Mouse (Mus musculus): ENCODE results near the gene Atp5e. TPM values are rescaled to one million over a fixed set of nuclear protein-coding genes. Genes with fewer than 3 reads are reported as not detected.

Gene Atp5e
- polyA plus RNA-seq, 1 experiment from 2014 or later, result 771 TPM

- Histone ChIP-seq H3K27ac (replicated peaks; ENCODE audit: low read depth, low read length) (peak overlapping the region; percentile 76; the same call in 1 of the 2 replicates), H3K9ac (replicated peaks; ENCODE audit: low read length) (peak overlapping the region; percentile 82), H3K36me3 (ENCODE audit: control insufficient read depth, insufficient read depth, low read length) (peaks cover 46% of the 10 kb centered on the region), H3K4me3 (replicated peaks; ENCODE audit: low read depth, low read length) (peak overlapping the region; percentile 82), H3K27me3 (ENCODE audit: control insufficient read depth, insufficient read depth, low read length) (no peaks in the 10 kb centered on the region), H3K4me2 (ENCODE audit: low read length) (peak overlapping the region; percentile 86), H3K9me3 (ENCODE audit: control insufficient read depth, low read length) (no peaks in the 10 kb centered on the region), H3K4me1 (ENCODE audit: control insufficient read depth, insufficient read depth, low read length) (peaks cover 8% of the 10 kb centered on the region)
- WGBS, result 42% methylated on average over 10 of the region's 10 CpGs
- DNase-seq (no peak), ATAC-seq (ENCODE audit: low FRiP score, low TSS enrichment) (peak; percentile 16)
Measured at GRCm38 (mm10) chr2:174463370-174463769, 535 bp downstream of the Atp5e start.

DNA sequence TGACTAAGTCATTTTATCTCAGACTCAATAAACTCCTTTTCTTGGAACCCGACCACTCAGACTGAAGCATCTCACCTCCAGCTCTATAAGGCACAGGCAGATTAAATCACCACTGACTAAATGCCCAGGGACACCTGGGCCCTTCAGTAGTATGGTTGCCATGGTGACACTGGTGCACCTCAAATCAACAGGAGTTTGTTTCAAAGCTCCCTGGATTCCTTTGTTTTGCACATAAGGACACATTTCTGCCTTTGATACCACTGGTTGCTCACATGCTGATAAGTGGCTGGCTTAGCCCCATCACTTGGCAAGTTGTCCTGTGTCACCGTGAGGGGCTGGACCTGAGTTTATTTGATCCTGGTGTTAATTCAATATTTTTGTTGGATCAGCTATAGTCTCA is 4.5 kb downstream of the Atp5e start:
- no peak for DNase-seq
- no peak overlapping the region for H3K27ac ChIP-seq (replicated peaks; ENCODE audit: low read depth, low read length)
- H3K4me3 ChIP-seq (replicated peaks; ENCODE audit: low read depth, low read length), result no peak overlapping the region
- peaks cover 26% of the 10 kb centered on the region for H3K36me3 ChIP-seq (ENCODE audit: control insufficient read depth, insufficient read depth, low read length)
- no peak overlapping the region for H3K9ac ChIP-seq (replicated peaks; ENCODE audit: low read length)
- H3K27me3 ChIP-seq (ENCODE audit: control insufficient read depth, insufficient read depth, low read length), result no peaks in the 10 kb centered on the region
- H3K4me1 ChIP-seq (ENCODE audit: control insufficient read depth, insufficient read depth, low read length), result peaks cover 8% of the 10 kb centered on the region
- ATAC-seq (ENCODE audit: low FRiP score, low TSS enrichment), result no peak
- 70% methylated on average over 2 of the region's 2 CpGs for WGBS
- H3K4me2 ChIP-seq (ENCODE audit: low read length), result no peak overlapping the region
- no peaks in the 10 kb centered on the region for H3K9me3 ChIP-seq (ENCODE audit: control insufficient read depth, low read length)

DNA sequence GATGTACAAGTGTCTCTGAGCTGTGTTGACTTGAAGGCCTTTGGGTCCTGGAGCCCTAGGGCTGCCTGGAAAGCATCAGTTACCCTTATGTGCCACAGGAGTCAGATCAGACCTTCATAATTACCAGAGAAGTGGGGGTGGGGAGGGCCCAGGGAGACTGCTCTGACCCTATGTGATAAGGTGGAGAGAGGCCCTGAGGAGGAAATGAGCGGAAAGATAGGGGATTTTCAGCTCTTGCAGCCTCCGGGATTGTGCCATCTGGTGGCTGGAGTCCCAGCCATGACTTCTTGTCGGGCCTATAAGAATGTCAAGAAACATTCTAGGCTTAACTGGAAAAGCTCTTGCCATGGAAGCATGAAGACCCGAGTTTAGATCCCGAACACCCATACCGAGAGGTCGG is 10.2 kb downstream of the Atp5e start:
- no peak overlapping the region for H3K27ac ChIP-seq (replicated peaks; ENCODE audit: low read depth, low read length)
- H3K4me3 ChIP-seq (replicated peaks; ENCODE audit: low read depth, low read length), result no peak overlapping the region
- DNase-seq, result peak; percentile 16
- no peaks in the 10 kb centered on the region for H3K36me3 ChIP-seq (ENCODE audit: control insufficient read depth, insufficient read depth, low read length)
- WGBS, result 73% methylated on average over 7 of the region's 7 CpGs
- no peak for ATAC-seq (ENCODE audit: low FRiP score, low TSS enrichment)
- H3K4me2 ChIP-seq (ENCODE audit: low read length), result no peak overlapping the region
- H3K9ac ChIP-seq (replicated peaks; ENCODE audit: low read length), result no peak overlapping the region
- no peaks in the 10 kb centered on the region for H3K27me3 ChIP-seq (ENCODE audit: control insufficient read depth, insufficient read depth, low read length)
- no peaks in the 10 kb centered on the region for H3K4me1 ChIP-seq (ENCODE audit: control insufficient read depth, insufficient read depth, low read length)
- H3K9me3 ChIP-seq (ENCODE audit: control insufficient read depth, low read length), result no peaks in the 10 kb centered on the region

DNA sequence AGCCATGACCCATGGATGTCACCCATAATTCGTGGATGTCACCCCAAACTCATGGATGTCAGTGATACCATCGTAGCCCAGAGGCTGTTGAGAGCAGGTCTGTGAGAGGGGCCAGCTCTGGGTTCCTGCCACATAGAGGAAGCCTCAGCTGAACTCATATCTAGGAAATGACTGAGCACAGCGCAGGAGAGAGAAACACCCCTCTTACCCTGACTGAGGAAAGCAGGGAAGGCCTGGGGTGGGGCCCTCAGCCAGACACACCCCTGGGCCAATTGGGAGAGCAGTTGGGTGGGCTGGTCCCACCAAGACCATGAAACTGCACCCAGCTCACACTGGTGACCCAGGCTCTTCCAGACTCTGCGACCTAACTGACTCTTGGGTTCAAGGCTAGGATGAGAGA is 13.6 kb downstream of the Atp5e start, which contains the start of gene Tubb1:
Tubb1 (plus strand) TSS at position 343 of the 400 bp plus-strand sequence.
- 81% methylated on average over 4 of the region's 4 CpGs for WGBS
- ATAC-seq (ENCODE audit: low FRiP score, low TSS enrichment) (no peak), DNase-seq (no peak)
- H3K4me1 ChIP-seq (ENCODE audit: control insufficient read depth, insufficient read depth, low read length), result no peaks in the 10 kb centered on the region
- H3K27ac ChIP-seq (replicated peaks; ENCODE audit: low read depth, low read length), result no peak within 1 kb of the TSS
- no peaks in the 10 kb centered on the region for H3K27me3 ChIP-seq (ENCODE audit: control insufficient read depth, insufficient read depth, low read length)
- no peak within 1 kb of the TSS for H3K9ac ChIP-seq (replicated peaks; ENCODE audit: low read length)
- H3K4me2 ChIP-seq (ENCODE audit: low read length), result no peak within 1 kb of the TSS
- no peaks in the 10 kb centered on the region for H3K36me3 ChIP-seq (ENCODE audit: control insufficient read depth, insufficient read depth, low read length)
- no peaks in the 10 kb centered on the region for H3K9me3 ChIP-seq (ENCODE audit: control insufficient read depth, low read length)
- H3K4me3 ChIP-seq (replicated peaks; ENCODE audit: low read depth, low read length), result no peak within 1 kb of the TSS

DNA sequence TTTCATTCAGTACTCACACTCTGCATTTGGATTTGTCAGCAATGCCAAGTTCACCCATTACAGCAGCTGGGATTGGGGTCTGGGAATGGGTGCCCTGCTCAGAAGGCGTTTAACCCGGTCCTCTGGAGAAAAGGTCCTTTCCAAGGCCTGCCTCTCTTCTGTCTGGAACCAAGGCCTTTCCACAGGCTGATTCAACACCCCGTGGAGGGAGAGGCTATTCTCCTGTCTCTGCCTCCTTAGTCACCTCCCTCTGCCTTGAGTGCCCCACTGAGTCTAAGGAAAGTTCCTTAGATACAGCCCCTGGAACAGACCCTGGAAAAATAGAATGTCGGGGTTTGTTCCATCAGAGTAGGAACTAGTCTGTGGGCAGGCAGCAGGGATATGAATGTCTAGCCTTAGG is 15.5 kb downstream of the Atp5e start:
- 90% methylated on average over 4 of the region's 4 CpGs for WGBS
- no peak for ATAC-seq (ENCODE audit: low FRiP score, low TSS enrichment)

GRCm38 (mm10) chr2:174446905-174447304 is 17.0 kb downstream of the Atp5e start:
- WGBS, result 51% methylated on average over 8 of the region's 8 CpGs
- Histone ChIP-seq H3K27ac (replicated peaks; ENCODE audit: low read depth, low read length) (no peak overlapping the region), H3K36me3 (ENCODE audit: control insufficient read depth, insufficient read depth, low read length) (no peaks in the 10 kb centered on the region), H3K4me1 (ENCODE audit: control insufficient read depth, insufficient read depth, low read length) (no peaks in the 10 kb centered on the region), H3K9me3 (ENCODE audit: control insufficient read depth, low read length) (no peaks in the 10 kb centered on the region), H3K27me3 (ENCODE audit: control insufficient read depth, insufficient read depth, low read length) (no peaks in the 10 kb centered on the region), H3K4me3 (replicated peaks; ENCODE audit: low read depth, low read length) (no peak overlapping the region), H3K9ac (replicated peaks; ENCODE audit: low read length) (no peak overlapping the region), H3K4me2 (ENCODE audit: low read length) (no peak overlapping the region)
- DNase-seq, result no peak
- ATAC-seq (ENCODE audit: low FRiP score, low TSS enrichment), result no peak

More for the DNA sequence above, 15.5 kb downstream of the Atp5e start:
- H3K4me3 ChIP-seq (replicated peaks; ENCODE audit: low read depth, low read length), result no peak overlapping the region
- H3K9ac ChIP-seq (replicated peaks; ENCODE audit: low read length), result no peak overlapping the region
- H3K27ac ChIP-seq (replicated peaks; ENCODE audit: low read depth, low read length), result no peak overlapping the region
- no peaks in the 10 kb centered on the region for H3K9me3 ChIP-seq (ENCODE audit: control insufficient read depth, low read length)
- no peaks in the 10 kb centered on the region for H3K36me3 ChIP-seq (ENCODE audit: control insufficient read depth, insufficient read depth, low read length)
- no peaks in the 10 kb centered on the region for H3K27me3 ChIP-seq (ENCODE audit: control insufficient read depth, insufficient read depth, low read length)
- H3K4me2 ChIP-seq (ENCODE audit: low read length), result no peak overlapping the region
- no peaks in the 10 kb centered on the region for H3K4me1 ChIP-seq (ENCODE audit: control insufficient read depth, insufficient read depth, low read length)
- no peak for DNase-seq

DNA sequence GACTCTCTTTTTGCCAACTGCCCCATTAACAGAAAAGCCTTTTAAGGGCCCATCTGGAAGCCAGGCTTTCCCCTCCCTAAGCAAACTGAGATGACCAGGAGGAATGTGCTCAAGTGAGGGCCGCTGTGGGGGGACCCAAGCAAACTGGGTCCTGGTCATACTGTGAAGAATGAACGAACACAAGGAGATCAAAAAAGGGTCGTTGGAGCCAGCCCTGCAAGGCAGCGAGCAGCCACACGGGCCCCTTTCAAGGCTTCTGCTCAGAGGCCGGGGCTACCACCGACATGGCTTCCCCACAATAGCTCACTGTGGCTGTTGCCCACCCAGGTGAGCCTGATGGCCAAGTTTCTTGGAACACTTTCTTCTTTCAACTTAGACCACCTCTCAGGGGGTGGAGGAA is 17.4 kb downstream of the Atp5e start:
- DNase-seq, result no peak
- WGBS, result 51% methylated on average over 7 of the region's 7 CpGs

DNA sequence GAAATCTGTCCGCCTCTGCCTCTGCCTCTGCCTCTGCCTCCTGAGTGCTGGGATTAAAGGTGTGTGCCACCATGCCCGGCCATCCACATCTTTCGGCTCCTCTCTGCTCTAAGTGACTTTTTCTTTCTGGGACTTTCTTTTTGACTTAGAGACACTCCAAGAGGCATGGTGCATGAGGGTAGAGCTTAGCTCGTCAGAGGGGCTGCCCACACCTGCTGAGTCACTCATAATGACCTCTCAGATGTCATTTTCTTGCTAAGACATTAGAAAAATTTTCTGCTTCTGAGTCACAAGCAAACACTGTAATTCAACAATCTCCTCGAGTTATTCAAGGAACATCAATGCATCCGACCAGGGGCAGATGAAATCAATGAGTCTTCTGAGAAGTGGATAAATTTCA is 18.9 kb downstream of the Atp5e start:
- no peak overlapping the region for H3K27ac ChIP-seq (replicated peaks; ENCODE audit: low read depth, low read length)
- H3K27me3 ChIP-seq (ENCODE audit: control insufficient read depth, insufficient read depth, low read length), result no peaks in the 10 kb centered on the region
- H3K9me3 ChIP-seq (ENCODE audit: control insufficient read depth, low read length), result no peaks in the 10 kb centered on the region
- H3K9ac ChIP-seq (replicated peaks; ENCODE audit: low read length), result no peak overlapping the region
- H3K4me2 ChIP-seq (ENCODE audit: low read length), result no peak overlapping the region
- H3K4me3 ChIP-seq (replicated peaks; ENCODE audit: low read depth, low read length), result no peak overlapping the region
- no peaks in the 10 kb centered on the region for H3K4me1 ChIP-seq (ENCODE audit: control insufficient read depth, insufficient read depth, low read length)
- H3K36me3 ChIP-seq (ENCODE audit: control insufficient read depth, insufficient read depth, low read length), result no peaks in the 10 kb centered on the region
- WGBS, result 81% methylated on average over 6 of the region's 6 CpGs
- DNase-seq, result no peak
- no peak for ATAC-seq (ENCODE audit: low FRiP score, low TSS enrichment)

More for the DNA sequence above, 17.4 kb downstream of the Atp5e start:
- Histone ChIP-seq H3K4me3 (replicated peaks; ENCODE audit: low read depth, low read length) (no peak overlapping the region), H3K4me2 (ENCODE audit: low read length) (no peak overlapping the region), H3K27me3 (ENCODE audit: control insufficient read depth, insufficient read depth, low read length) (no peaks in the 10 kb centered on the region), H3K4me1 (ENCODE audit: control insufficient read depth, insufficient read depth, low read length) (no peaks in the 10 kb centered on the region), H3K36me3 (ENCODE audit: control insufficient read depth, insufficient read depth, low read length) (no peaks in the 10 kb centered on the region), H3K9ac (replicated peaks; ENCODE audit: low read length) (no peak overlapping the region), H3K9me3 (ENCODE audit: control insufficient read depth, low read length) (no peaks in the 10 kb centered on the region), H3K27ac (replicated peaks; ENCODE audit: low read depth, low read length) (no peak overlapping the region)
- no peak for ATAC-seq (ENCODE audit: low FRiP score, low TSS enrichment)

- no peak for ATAC-seq (ENCODE audit: low FRiP score, low TSS enrichment)
- 88% methylated on average over 7 of the region's 7 CpGs for WGBS
- Histone ChIP-seq H3K4me3 (replicated peaks; ENCODE audit: low read depth, low read length) (no peak overlapping the region), H3K27me3 (ENCODE audit: control insufficient read depth, insufficient read depth, low read length) (no peaks in the 10 kb centered on the region), H3K4me1 (ENCODE audit: control insufficient read depth, insufficient read depth, low read length) (peaks cover 2% of the 10 kb centered on the region), H3K27ac (replicated peaks; ENCODE audit: low read depth, low read length) (no peak overlapping the region), H3K36me3 (ENCODE audit: control insufficient read depth, insufficient read depth, low read length) (no peaks in the 10 kb centered on the region), H3K4me2 (ENCODE audit: low read length) (no peak overlapping the region), H3K9ac (replicated peaks; ENCODE audit: low read length) (no peak overlapping the region), H3K9me3 (ENCODE audit: control insufficient read depth, low read length) (no peaks in the 10 kb centered on the region)
- DNase-seq, result no peak
Measured at GRCm38 (mm10) chr2:174444359-174444758, 19.5 kb downstream of the Atp5e start.
